Mouse (Mus musculus) A20 (cell line): Measurements from ENCODE around the gene Rin3.
"Not testable (repeated sequence)": the region's sequence is repeated elsewhere in the genome, so short reads cannot be mapped to it uniquely, and the experiment has no call there.

Experiments
- DNase-seq: peaks from one replicate; pipeline ENCODE4 v3.0.0-alpha.2; 2011; ENCODE audit warnings: low read depth, low spot score

Gene Rin3

GRCm38 (mm10) chr12:102282763-102283482 is at the start of gene Rin3:
TSS of gene Rin3 (plus strand) at chr12:102283048.
- DNase-seq, result no peak

- no peak for DNase-seq
Measured at GRCm38 (mm10) chr12:102235551-102235950, 47.3 kb upstream of the Rin3 start.

DNA sequence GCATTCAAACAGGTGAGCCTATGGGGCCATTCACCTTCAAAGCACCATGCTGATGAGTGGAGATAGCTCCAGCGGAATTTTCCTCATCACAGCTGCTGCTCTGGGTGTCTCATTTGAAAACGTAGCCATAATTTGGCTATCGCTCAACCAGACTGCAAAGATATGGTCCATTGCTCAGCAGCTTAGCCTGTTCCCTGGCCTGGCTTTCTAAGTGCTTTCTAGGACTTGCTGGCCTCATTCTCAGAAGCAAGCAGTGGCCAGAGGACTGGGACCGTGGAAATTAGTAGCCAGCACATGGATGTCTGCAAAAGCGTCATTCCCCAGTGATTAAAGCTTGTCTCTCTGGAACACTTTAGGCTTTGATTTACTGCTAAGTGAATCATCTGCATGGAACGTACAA is 46.5 kb upstream of the Rin3 start:
- DNase-seq, result no peak

DNA sequence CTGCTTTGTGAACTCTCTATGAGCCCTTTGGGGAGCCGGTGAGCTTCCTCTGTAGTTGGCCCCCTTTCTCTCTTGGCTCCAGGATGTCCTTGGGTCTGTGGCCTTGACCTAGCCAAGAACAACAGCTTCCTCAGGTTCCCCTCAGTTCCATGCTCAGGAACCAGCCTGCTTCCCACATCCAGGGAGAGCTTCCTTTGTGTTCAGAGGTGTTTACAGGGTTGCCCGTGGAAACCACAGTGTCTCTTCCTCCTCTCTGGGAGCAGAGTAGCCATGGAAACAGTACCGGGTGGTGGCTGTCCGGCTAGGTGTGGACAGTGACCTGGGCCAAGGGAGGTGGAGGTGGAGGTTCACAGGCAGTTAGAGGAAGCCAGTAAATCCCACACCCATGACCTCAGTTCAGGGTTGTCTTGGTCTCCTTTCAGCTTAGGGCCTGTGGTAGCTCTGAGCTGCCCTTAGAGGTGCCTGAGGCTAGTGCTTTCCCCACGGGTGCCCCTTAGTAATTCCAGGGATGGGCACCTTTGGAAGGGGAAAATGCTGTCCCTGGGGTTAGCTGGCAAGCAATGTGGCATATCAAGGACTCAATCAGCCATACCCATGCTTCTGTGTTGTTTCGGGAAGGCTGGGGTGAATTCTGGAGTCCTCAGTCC is 40.6 kb upstream of the Rin3 start:
- DNase-seq, result no peak

- DNase-seq, result no peak
Measured at GRCm38 (mm10) chr12:102243915-102244314, 38.9 kb upstream of the Rin3 start.

- no peak for DNase-seq
Measured at GRCm38 (mm10) chr12:102246226-102246625, 36.6 kb upstream of the Rin3 start.

GRCm38 (mm10) chr12:102248104-102248503 is 34.7 kb upstream of the Rin3 start:
- no peak for DNase-seq

- DNase-seq, result no peak
Measured at GRCm38 (mm10) chr12:102250316-102250715, 32.5 kb upstream of the Rin3 start.

DNA sequence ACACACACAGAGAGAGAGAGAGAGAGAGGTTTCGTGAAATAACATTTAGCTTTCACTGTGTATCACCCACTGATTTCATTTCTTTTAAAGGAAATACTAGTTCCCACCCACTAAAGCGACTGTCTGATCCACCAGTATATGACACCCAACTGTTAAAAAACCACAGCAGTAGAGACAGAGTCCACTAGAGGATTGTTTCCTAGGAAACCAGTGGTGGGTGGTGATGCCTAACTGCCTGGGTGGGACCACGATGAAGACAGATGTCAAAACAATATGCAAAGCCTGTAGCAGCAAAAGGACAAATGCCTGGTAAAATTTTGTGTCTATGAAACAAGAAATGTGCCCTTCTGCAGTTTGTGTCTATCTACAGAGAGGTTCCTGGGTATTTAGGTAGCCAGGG is 31.8 kb upstream of the Rin3 start:
- DNase-seq, result no peak

DNA sequence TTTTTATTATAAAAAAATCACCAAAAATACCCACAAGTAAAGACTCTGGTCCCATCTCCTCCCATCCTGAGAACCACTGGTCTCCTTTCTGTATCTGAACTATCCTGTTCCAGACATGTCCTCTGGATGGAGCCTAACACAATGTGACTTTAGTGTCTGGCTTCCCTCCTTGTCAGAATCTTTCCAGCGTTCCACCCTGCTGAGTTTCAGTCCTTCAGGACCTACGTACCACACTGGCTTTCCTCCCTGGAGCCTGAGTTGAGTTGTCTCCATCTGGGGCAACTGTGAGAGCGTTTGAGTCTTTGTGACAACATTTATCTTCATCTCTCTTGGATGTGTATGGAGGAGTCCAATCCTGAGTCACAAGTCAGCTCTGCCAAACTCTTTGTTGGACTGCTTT is 30.9 kb upstream of the Rin3 start:
- DNase-seq, result no peak

- DNase-seq, result no peak
Measured at GRCm38 (mm10) chr12:102252525-102252924, 30.3 kb upstream of the Rin3 start.

- no peak for DNase-seq
Measured at GRCm38 (mm10) chr12:102255012-102255411, 27.8 kb upstream of the Rin3 start.

DNA sequence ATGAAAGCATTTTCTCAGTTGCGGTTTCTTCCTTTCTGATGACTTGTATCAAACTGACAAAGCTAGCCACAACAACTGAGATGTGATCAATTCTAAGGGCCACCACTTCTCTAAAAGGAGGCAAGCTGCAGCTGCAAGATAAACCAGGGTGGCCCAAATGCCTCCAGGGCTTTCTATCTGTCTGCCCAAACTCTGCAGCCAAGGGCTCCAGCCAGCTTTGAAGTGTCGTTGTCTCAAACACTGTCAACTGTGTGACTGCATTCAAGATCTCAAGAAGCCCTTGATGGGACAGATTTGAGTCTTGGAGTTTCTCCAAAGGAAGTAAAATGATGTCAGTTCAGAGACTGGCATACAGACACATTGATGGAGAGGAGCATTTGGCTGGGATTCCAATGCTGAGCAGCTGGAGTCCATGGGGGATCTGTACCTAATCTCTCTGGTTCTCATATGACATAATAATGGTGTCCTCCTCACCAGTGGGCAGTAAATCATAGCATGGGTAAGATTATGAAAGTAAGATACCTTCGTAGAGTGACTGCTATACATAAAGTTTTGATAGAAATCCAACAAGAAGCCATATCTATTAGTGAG is 24.2 kb upstream of the Rin3 start:
- DNase-seq, result no peak

- DNase-seq, result no peak
Measured at GRCm38 (mm10) chr12:102261933-102262396, 20.9 kb upstream of the Rin3 start.

- no peak for DNase-seq
Measured at GRCm38 (mm10) chr12:102262809-102263208, 20.0 kb upstream of the Rin3 start.

GRCm38 (mm10) chr12:102263249-102263648 is 19.6 kb upstream of the Rin3 start:
- DNase-seq, result no peak

- DNase-seq, result no peak
Measured at GRCm38 (mm10) chr12:102266433-102266832, 16.4 kb upstream of the Rin3 start.

GRCm38 (mm10) chr12:102269144-102269543 is 13.7 kb upstream of the Rin3 start:
- no peak for DNase-seq

- DNase-seq, result no peak
Measured at GRCm38 (mm10) chr12:102270776-102271405, 12.0 kb upstream of the Rin3 start.

DNA sequence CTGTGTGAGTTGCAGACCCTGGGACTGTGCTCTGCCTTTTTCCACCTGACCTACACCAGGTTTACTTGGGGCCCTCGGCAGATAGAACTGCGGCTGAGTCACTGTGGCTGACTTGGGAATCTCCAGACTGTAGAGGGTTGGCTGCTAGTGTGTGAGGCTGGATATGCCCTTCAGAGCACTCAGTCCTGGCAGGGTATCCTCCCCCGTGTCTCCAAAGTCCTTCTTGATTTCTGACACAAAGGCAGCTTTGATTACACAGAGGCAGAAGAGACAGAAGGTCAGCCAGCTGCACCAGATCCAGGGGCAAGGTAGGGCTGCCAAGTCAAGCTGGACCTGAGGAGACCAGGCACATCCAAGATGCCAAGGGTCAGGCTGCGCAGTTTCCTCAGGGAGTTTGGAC is 11.4 kb upstream of the Rin3 start:
- no peak for DNase-seq

GRCm38 (mm10) chr12:102275833-102276443 is 6.9 kb upstream of the Rin3 start:
- DNase-seq, result no peak

- not testable (repeated sequence) for DNase-seq
Measured at GRCm38 (mm10) chr12:102280290-102280689, 2.6 kb upstream of the Rin3 start.
